ENCODE assay signal across 11 mouse cellular contexts in genomic region chr11:87504690-87505214, GRCm38 (mm10).
A peak's percentile ranks its signal among the peaks of the same experiment; 100 is the strongest.
DNase-seq lines count a peak whose midpoint lies in the region; ATAC-seq and TF ChIP-seq lines count a peak whose summit lies in the region.
"Had no signal": no experiment of that assay in that cellular context is flagged by ENCODE, and none has a peak within 500 bp of the region (broad histone marks: within the 10 kb centered on the region; RNA-seq: fewer than 3 reads in every experiment).

No protein-coding gene starts in this region.

- H3K27ac ChIP-seq in liver, embryonic 14.5 days: no peak overlapping the region
- no peak overlapping the region for H3K27ac ChIP-seq in liver, embryonic 11.5 days (ENCODE audit: low read depth, low read length)
- H3K27ac ChIP-seq: neural tube, embryonic 15.5 days had no signal

- H3K9ac ChIP-seq in liver, embryonic 14.5 days (replicated peaks): no peak overlapping the region
- no peak overlapping the region for H3K9ac ChIP-seq in liver, embryonic 11.5 days (ENCODE audit: low read depth, low read length)
- H3K9ac ChIP-seq: neural tube, embryonic 15.5 days had no signal

- H3K27me3 ChIP-seq in liver, embryonic 14.5 days (ENCODE audit: control insufficient read depth, insufficient read depth, low read length): no peaks in the 10 kb centered on the region
- 0 out of 2 replicates have a peak, but pooled peaks cover 2% of the 10 kb centered on the region for H3K27me3 ChIP-seq in liver, embryonic 11.5 days (replicated peaks; ENCODE audit: control insufficient read depth, insufficient read depth, low read length)
- H3K27me3 ChIP-seq: neural tube, embryonic 15.5 days had no signal

- no peak overlapping the region for H3K4me2 ChIP-seq in liver, embryonic 14.5 days (ENCODE audit: low read depth)
- H3K4me2 ChIP-seq in liver, embryonic 11.5 days: no peak overlapping the region
- H3K4me2 ChIP-seq: neural tube, embryonic 15.5 days had no signal

- no peaks in the 10 kb centered on the region for H3K36me3 ChIP-seq in liver, embryonic 14.5 days (replicated peaks; ENCODE audit: control insufficient read depth, insufficient read depth, low read depth)
- H3K36me3 ChIP-seq in liver, embryonic 11.5 days (ENCODE audit: control insufficient read depth, insufficient read depth, low read length): no peaks in the 10 kb centered on the region
- H3K36me3 ChIP-seq: neural tube, embryonic 15.5 days had no signal

- TF ChIP-seq EP300 in liver, embryonic 14.5 days (IDR thresholded peaks at IDR 0.05; ENCODE audit: low read depth): no peak

- peak; percentile 18; the same call in 1 of the 2 replicates for TF ChIP-seq CTCF in liver, embryonic 14.5 days (IDR thresholded peaks at IDR 0.05; ENCODE audit: low read depth)

- WGBS in liver, embryonic 14.5 days (ENCODE audit: insufficient replicate concordance): 64% methylated on average over 5 of the region's 5 CpGs
- 58% methylated on average over 5 of the region's 5 CpGs for WGBS in liver, embryonic 11.5 days

- peaks cover 0 to 5% of the 10 kb centered on the region in 2 experiments; a peak in 1 of 4 replicates for H3K4me1 ChIP-seq in liver, embryonic 14.5 days (replicated peaks; ENCODE audit: control insufficient read depth in 2 of 2, insufficient read depth in 2 of 2, low read length in 1 of 2)
- H3K4me1 ChIP-seq in liver, embryonic 11.5 days (replicated peaks; ENCODE audit: control insufficient read depth, insufficient read depth, low read length): no peaks in the 10 kb centered on the region; the same call in 1 of the 2 replicates

- ATAC-seq in liver, embryonic 14.5 days (ENCODE audit: insufficient read depth): no peak
- ATAC-seq in liver, embryonic 11.5 days (replicated peaks; ENCODE audit: low FRiP score): no peak

- peak; percentile 50 for DNase-seq in embryo, embryonic 10 days (ENCODE audit: low spot score)
- no peak for DNase-seq in embryo, embryonic 9.5 days (ENCODE audit: extremely low spot score)
- no peak for DNase-seq in liver, embryonic 14.5 days (ENCODE audit: low read depth in 3 of 3, low spot score in 3 of 3)
- DNase-seq in liver, embryonic 11.5 days (ENCODE audit: low spot score): no peak
- peak; percentile 54 for DNase-seq in brain, adult 2 months (ENCODE audit: low read depth, low spot score)
- DNase-seq in retina, embryonic 14.5 days (ENCODE audit: low spot score): peak; percentile 72
- no peak for DNase-seq in testis, postnatal 10 days (ENCODE audit: low spot score)
- DNase-seq in right cerebral cortex, adult 2 months (ENCODE audit: low spot score in 2 of 2): no peak
- DNase-seq: cerebellum, adult 11 months; thymus, postnatal 25 days had no signal

- H3K9me3 ChIP-seq in liver, embryonic 14.5 days (ENCODE audit: control insufficient read depth, low read length): no peaks in the 10 kb centered on the region
- no peaks in the 10 kb centered on the region for H3K9me3 ChIP-seq in liver, embryonic 11.5 days (ENCODE audit: control insufficient read depth, low read length)
- H3K9me3 ChIP-seq: neural tube, embryonic 15.5 days had no signal

- no peak overlapping the region for H3K4me3 ChIP-seq in liver, embryonic 14.5 days (ENCODE audit: insufficient read depth in 1 of 2, low read depth in 2 of 2, low read length in 2 of 2)
- H3K4me3 ChIP-seq in liver, embryonic 11.5 days (ENCODE audit: low read depth, low read length): no peak overlapping the region
- H3K4me3 ChIP-seq: neural tube, embryonic 15.5 days had no signal

Comparison
In these comparisons a context has a peak if more than half of its experiments do, and no peak if none do; other contexts are left out.
1. DNase-seq: peak in embryo, embryonic 10 days (single experiment), brain, adult 2 months (single experiment) and retina, embryonic 14.5 days (single experiment); none in embryo, embryonic 9.5 days (single experiment), liver, embryonic 14.5 days (0 of 3), liver, embryonic 11.5 days (single experiment), testis, postnatal 10 days (single experiment) and right cerebral cortex, adult 2 months (0 of 2).